Mouse (Mus musculus) hindbrain, embryonic 10.5 days (tissue): ENCODE data around the gene Skor1. TPM values are rescaled to one million over a fixed set of nuclear protein-coding genes. Genes with fewer than 3 reads are reported as not detected.

Experiments used
- DNase-seq: peaks from one replicate; pipeline ENCODE4 v3.0.0-alpha.2; 2017; ENCODE audit warnings: low spot score
- H3K27ac ChIP-seq: fragments of 300-500 bp; sonication (generic); 2 replicates; pipeline ENCODE4 v1.5.1; 2016; ENCODE audit warnings: mild to moderate bottlenecking, moderate library complexity
- H3K27me3 ChIP-seq: fragments of 300-500 bp; sonication (generic); 2 replicates; pipeline ENCODE4 v1.6.1; 2016; ENCODE audit warnings: mild to moderate bottlenecking; ENCODE audit not compliant: poor library complexity, insufficient read depth, severe bottlenecking
- H3K36me3 ChIP-seq: fragments of 300-500 bp; sonication (generic); 2 replicates; pipeline ENCODE4 v1.6.1; 2016; ENCODE audit warnings: mild to moderate bottlenecking, moderate library complexity
- H3K4me1 ChIP-seq: fragments of 300-500 bp; sonication (generic); replicated peaks from 2 replicates; pipeline ENCODE4 v1.6.1; 2016; ENCODE audit warnings: mild to moderate bottlenecking
- H3K4me3 ChIP-seq: fragments of 300-500 bp; sonication (generic); 2 replicates; pipeline ENCODE4 v1.5.1; 2016; ENCODE audit warnings: mild to moderate bottlenecking, moderate library complexity
- H3K9me3 ChIP-seq: fragments of 300-500 bp; sonication (generic); 2 replicates; pipeline ENCODE4 v1.6.1; 2016; ENCODE audit warnings: mild to moderate bottlenecking, moderate library complexity
- WGBS: fragments of 180-500 bp; shearing (Covaris S2); methylation state at CpG from one replicate; pipeline ENCODE4 v1.1.7; 2016; 5-methylcytosine and 5-hydroxymethylcytosine counted together
- polyA plus RNA-seq: library from polyadenylated mRNA; unstranded; fragments of >200 nt; fragmentation: Nextera tagmentation; extraction: Ambion mirVana; gene quantifications from 2 replicates; pipeline ENCODE4 v1.2.1, GENCODE M21; 2016

Skor1 gene
- 0.68 and 6.8 TPM in 2 replicates for polyA plus RNA-seq

- under 1% methylated on average over 97 of the region's 108 CpGs for WGBS
- H3K4me1 ChIP-seq, result peaks cover 79% of the 10 kb centered on the region
- peak; percentile 44 for DNase-seq
- H3K27ac ChIP-seq, result peak within 1 kb of the TSS; percentile 70; the same call in 1 of the 2 replicates
- peak within 1 kb of the TSS; percentile 58 for H3K4me3 ChIP-seq
- peaks cover 4% of the 10 kb centered on the region; the same call in 1 of the 2 replicates for H3K9me3 ChIP-seq
- no peaks in the 10 kb centered on the region for H3K36me3 ChIP-seq
- H3K27me3 ChIP-seq, result peaks cover 100% of the 10 kb centered on the region
Observed at GRCm38 (mm10) chr9:63148410-63149371, at the start of gene Skor1. Gene Skor1 (minus strand): TSS chr9:63148961.

GRCm38 (mm10) chr9:63197252-63197651, 48.5 kb upstream of the Skor1 start:
- Histone ChIP-seq H3K4me1 (peaks cover 50% of the 10 kb centered on the region), H3K27ac (peak overlapping the region; percentile 64), H3K27me3 (no peaks in the 10 kb centered on the region), H3K9me3 (peaks cover 6% of the 10 kb centered on the region; the same call in 1 of the 2 replicates), H3K36me3 (peaks cover 17% of the 10 kb centered on the region), H3K4me3 (peak overlapping the region; percentile 16; the same call in 1 of the 2 replicates)
- WGBS, result 10% methylated on average over 8 of the region's 8 CpGs
- DNase-seq, result no peak

GRCm38 (mm10) chr9:63196114-63196682, 47.4 kb upstream of the Skor1 start:
- peaks cover 6% of the 10 kb centered on the region; the same call in 1 of the 2 replicates for H3K36me3 ChIP-seq
- no peaks in the 10 kb centered on the region for H3K9me3 ChIP-seq
- H3K4me1 ChIP-seq, result peaks cover 50% of the 10 kb centered on the region
- H3K4me3 ChIP-seq, result no peak overlapping the region
- DNase-seq, result peak; percentile 36
- WGBS, result 50% methylated on average over 8 of the region's 8 CpGs
- H3K27ac ChIP-seq, result 0 out of 2 replicates have a peak overlapping the region, but pooled peaks have one; percentile 54
- no peaks in the 10 kb centered on the region for H3K27me3 ChIP-seq

- peaks cover 50% of the 10 kb centered on the region for H3K4me1 ChIP-seq
- 48% methylated on average over 4 of the region's 4 CpGs for WGBS
- no peaks in the 10 kb centered on the region for H3K9me3 ChIP-seq
- H3K4me3 ChIP-seq, result no peak overlapping the region
- no peaks in the 10 kb centered on the region for H3K27me3 ChIP-seq
- H3K36me3 ChIP-seq, result peaks cover 8% of the 10 kb centered on the region; the same call in 1 of the 2 replicates
- no peak for DNase-seq
- 0 out of 2 replicates have a peak overlapping the region, but pooled peaks have one; percentile 8 for H3K27ac ChIP-seq
Observed at GRCm38 (mm10) chr9:63195523-63195922, 46.8 kb upstream of the Skor1 start.

GRCm38 (mm10) chr9:63194791-63195190, 46.0 kb upstream of the Skor1 start:
- 82% methylated on average over 9 of the region's 9 CpGs for WGBS
- Histone ChIP-seq H3K4me3 (no peak overlapping the region), H3K9me3 (no peaks in the 10 kb centered on the region), H3K36me3 (peaks cover 9% of the 10 kb centered on the region; the same call in 1 of the 2 replicates), H3K4me1 (peaks cover 50% of the 10 kb centered on the region), H3K27me3 (no peaks in the 10 kb centered on the region), H3K27ac (no peak overlapping the region)
- no peak for DNase-seq

GRCm38 (mm10) chr9:63192809-63193208, 44.0 kb upstream of the Skor1 start:
- H3K4me3 ChIP-seq, result no peak overlapping the region
- peaks cover 9% of the 10 kb centered on the region; the same call in 1 of the 2 replicates for H3K36me3 ChIP-seq
- H3K4me1 ChIP-seq, result peaks cover 56% of the 10 kb centered on the region
- WGBS, result 71% methylated on average over 4 of the region's 4 CpGs
- no peaks in the 10 kb centered on the region for H3K9me3 ChIP-seq
- DNase-seq, result no peak
- no peaks in the 10 kb centered on the region for H3K27me3 ChIP-seq
- H3K27ac ChIP-seq, result peak overlapping the region; percentile 70; the same call in 1 of the 2 replicates

GRCm38 (mm10) chr9:63187310-63187709, 38.5 kb upstream of the Skor1 start:
- DNase-seq, result no peak
- WGBS, result 13% methylated on average over 7 of the region's 7 CpGs
- H3K27me3 ChIP-seq, result peaks cover 42% of the 10 kb centered on the region
- H3K9me3 ChIP-seq, result no peaks in the 10 kb centered on the region
- H3K4me3 ChIP-seq, result no peak overlapping the region
- H3K4me1 ChIP-seq, result peaks cover 54% of the 10 kb centered on the region
- H3K36me3 ChIP-seq, result peaks cover 5% of the 10 kb centered on the region; the same call in 1 of the 2 replicates
- H3K27ac ChIP-seq, result peak overlapping the region; percentile 78

- peaks cover 51% of the 10 kb centered on the region for H3K27me3 ChIP-seq
- no peak overlapping the region for H3K4me3 ChIP-seq
- peaks cover 1% of the 10 kb centered on the region; the same call in 1 of the 2 replicates for H3K36me3 ChIP-seq
- H3K27ac ChIP-seq, result no peak overlapping the region
- no peaks in the 10 kb centered on the region for H3K9me3 ChIP-seq
- peaks cover 69% of the 10 kb centered on the region for H3K4me1 ChIP-seq
- WGBS, result 82% methylated on average over 7 of the region's 7 CpGs
- no peak for DNase-seq
Observed at GRCm38 (mm10) chr9:63185249-63185648, 36.5 kb upstream of the Skor1 start.

- Histone ChIP-seq H3K9me3 (no peaks in the 10 kb centered on the region), H3K36me3 (peaks cover 11% of the 10 kb centered on the region), H3K27ac (0 out of 2 replicates have a peak overlapping the region, but pooled peaks have one; percentile 46), H3K4me3 (no peak overlapping the region), H3K4me1 (peaks cover 65% of the 10 kb centered on the region), H3K27me3 (peaks cover 64% of the 10 kb centered on the region)
- 78% methylated on average over 7 of the region's 7 CpGs for WGBS
- DNase-seq, result no peak
Observed at GRCm38 (mm10) chr9:63183864-63184263, 35.1 kb upstream of the Skor1 start.

- Histone ChIP-seq H3K4me3 (no peak overlapping the region), H3K27ac (peak overlapping the region; percentile 83), H3K36me3 (peaks cover 11% of the 10 kb centered on the region), H3K9me3 (no peaks in the 10 kb centered on the region), H3K4me1 (peaks cover 50% of the 10 kb centered on the region), H3K27me3 (peaks cover 76% of the 10 kb centered on the region)
- 15% methylated on average over 14 of the region's 14 CpGs for WGBS
- DNase-seq, result peak; percentile 56
Observed at GRCm38 (mm10) chr9:63182306-63182960, 33.7 kb upstream of the Skor1 start.

GRCm38 (mm10) chr9:63181337-63182178, 32.8 kb upstream of the Skor1 start:
- H3K27ac ChIP-seq, result peak overlapping the region; percentile 83
- H3K27me3 ChIP-seq, result peaks cover 70% of the 10 kb centered on the region
- 36% methylated on average over 11 of the region's 11 CpGs for WGBS
- peaks cover 11% of the 10 kb centered on the region for H3K36me3 ChIP-seq
- peaks cover 49% of the 10 kb centered on the region for H3K4me1 ChIP-seq
- peak; percentile 12 for DNase-seq
- H3K9me3 ChIP-seq, result no peaks in the 10 kb centered on the region
- no peak overlapping the region for H3K4me3 ChIP-seq
